Mouse (Mus musculus) C2C12 (cell line): ENCODE results near the gene Rnf144b.

ENCODE experiments used
- CTCF ChIP-seq: IDR thresholded peaks from one replicate; pipeline ENCODE4 v1.5.1; 2011; ENCODE audit not compliant: control insufficient read depth, insufficient read depth, insufficient read length
- MAX ChIP-seq: IDR thresholded peaks from one replicate; pipeline ENCODE4 v1.6.1; 2011; ENCODE audit warnings: mild to moderate bottlenecking, control low read depth
- MYOD1 ChIP-seq: IDR thresholded peaks from one replicate; pipeline ENCODE4 v1.6.1; 2011; ENCODE audit warnings: low read depth; ENCODE audit not compliant: control insufficient read depth, insufficient read length
- MYOG ChIP-seq: IDR thresholded peaks from one replicate; pipeline ENCODE4 v1.6.1; 2011; ENCODE audit not compliant: control insufficient read depth, insufficient read length; ENCODE audit errors: extremely low read depth
- USF1 ChIP-seq: IDR thresholded peaks from one replicate; pipeline ENCODE4 v1.6.1; 2011; ENCODE audit warnings: low read depth, mild to moderate bottlenecking, control low read depth, moderate library complexity

- TF ChIP-seq CTCF = no peak
- TF ChIP-seq USF1 = no peak
- no peak for TF ChIP-seq MYOG
- TF ChIP-seq MAX = no peak
- no peak for TF ChIP-seq MYOD1
Observed at GRCm38 (mm10) chr13:47288449-47288848, 166.0 kb downstream of the Rnf144b start.
